Mouse (Mus musculus) hindbrain, embryonic 13.5 days (tissue): ENCODE measurements around the gene Rnasel. TPM values are rescaled to one million over a fixed set of nuclear protein-coding genes. Genes with fewer than 3 reads are reported as not detected.
A peak's percentile ranks its signal among the peaks of the same experiment; 100 is the strongest.

Source experiments
- ATAC-seq: fragments of 200-750 bp; cut with Nextera tagmentation; 2 replicates; pipeline ENCODE4 v1.8.0; 2017; ENCODE audit warnings: moderate TSS enrichment; ENCODE audit not compliant: low FRiP score
- H3K27ac ChIP-seq: fragments of 300-500 bp; sonication (generic); 2 replicates; pipeline ENCODE4 v1.5.1; 2015; ENCODE audit warnings: inconsistent platforms, mild to moderate bottlenecking, moderate library complexity
- H3K27me3 ChIP-seq: fragments of 300-500 bp; sonication (generic); 2 replicates; pipeline ENCODE4 v1.6.1; 2015; ENCODE audit warnings: mild to moderate bottlenecking, inconsistent platforms
- H3K36me3 ChIP-seq: fragments of 300-500 bp; sonication (generic); 2 replicates; pipeline ENCODE4 v1.6.1; 2015; ENCODE audit warnings: mild to moderate bottlenecking, inconsistent platforms
- H3K4me1 ChIP-seq: fragments of 300-500 bp; sonication (generic); replicated peaks from 2 replicates; pipeline ENCODE4 v1.6.1; 2015; ENCODE audit warnings: inconsistent platforms
- H3K4me2 ChIP-seq: fragments of 300-500 bp; sonication (generic); 2 replicates; pipeline ENCODE4 v1.6.1; 2015; ENCODE audit warnings: inconsistent platforms, mild to moderate bottlenecking, moderate library complexity
- H3K4me3 ChIP-seq: fragments of 300-500 bp; sonication (generic); 2 replicates; pipeline ENCODE4 v1.5.1; 2015; ENCODE audit warnings: mild to moderate bottlenecking, inconsistent platforms
- H3K9ac ChIP-seq: fragments of 300-500 bp; sonication (generic); 2 replicates; pipeline ENCODE4 v1.6.1; 2015; ENCODE audit warnings: mild to moderate bottlenecking, inconsistent platforms
- H3K9me3 ChIP-seq: fragments of 300-500 bp; sonication (generic); 2 replicates; pipeline ENCODE4 v1.6.1; 2016; ENCODE audit warnings: inconsistent platforms
- whole genome bisulfite sequencing: fragments of 180-500 bp; shearing (Covaris S2); methylation state at CpG from one replicate; pipeline ENCODE4 v1.1.7; 2015; 5-methylcytosine and 5-hydroxymethylcytosine counted together
- polyA plus RNA-seq: library from polyadenylated mRNA; unstranded; fragments of >200 nt; fragmentation: Nextera tagmentation; extraction: Ambion mirVana; gene quantifications from 2 replicates; pipeline ENCODE4 v1.2.1, GENCODE M21; 2015

Rnasel gene
- polyA plus RNA-seq: 53.7 and 53.8 TPM in 2 replicates

DNA sequence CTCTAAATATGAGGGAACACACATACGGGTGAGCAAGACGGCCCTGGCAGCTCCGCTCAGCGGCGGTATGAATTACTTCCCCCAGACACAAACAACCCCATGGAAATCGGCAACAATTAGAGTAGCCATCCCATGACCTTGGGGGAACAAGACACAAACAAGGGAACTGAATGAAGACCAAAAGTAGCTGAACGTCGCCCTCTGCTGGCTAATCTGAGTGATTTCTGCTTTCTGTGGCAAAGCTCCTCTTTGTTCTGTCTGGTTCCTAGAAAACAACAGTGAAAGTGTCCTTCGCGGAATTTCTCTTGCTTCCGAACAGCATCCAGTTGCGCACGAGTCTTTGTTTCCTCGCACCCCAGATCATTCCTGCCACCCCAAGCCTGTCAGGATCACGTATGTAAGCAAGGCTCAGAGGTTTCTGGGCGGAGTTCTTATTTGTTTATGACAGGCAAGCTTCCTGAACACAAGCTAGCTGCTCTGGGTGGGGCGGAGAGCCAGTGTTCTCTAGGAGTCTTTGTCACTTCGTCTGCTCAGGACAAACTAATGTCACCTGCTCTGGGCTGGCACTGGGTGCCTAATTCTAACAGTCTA, at the start of gene Rnasel:
Gene Rnasel, plus strand, starts transcription at position 216 of the 591 bp plus-strand sequence.
- H3K9me3 ChIP-seq: no peaks in the 10 kb centered on the region
- ATAC-seq: peak; percentile 69
- peak within 1 kb of the TSS; percentile 92 for H3K27ac ChIP-seq
- peak within 1 kb of the TSS; percentile 46 for H3K4me3 ChIP-seq
- WGBS: 4% methylated on average over 18 of the region's 18 CpGs
- H3K36me3 ChIP-seq: peaks cover 9% of the 10 kb centered on the region
- peak within 1 kb of the TSS; percentile 66 for H3K4me2 ChIP-seq
- H3K9ac ChIP-seq: peak within 1 kb of the TSS; percentile 80
- H3K4me1 ChIP-seq: peaks cover 60% of the 10 kb centered on the region
- no peaks in the 10 kb centered on the region for H3K27me3 ChIP-seq

GRCm38 (mm10) chr1:153700448-153701063, 48.7 kb upstream of the Rnasel start:
- Histone ChIP-seq H3K9ac (no peak overlapping the region), H3K4me3 (no peak overlapping the region), H3K9me3 (no peaks in the 10 kb centered on the region), H3K27ac (no peak overlapping the region), H3K4me1 (peaks cover 39% of the 10 kb centered on the region), H3K36me3 (no peaks in the 10 kb centered on the region), H3K27me3 (no peaks in the 10 kb centered on the region), H3K4me2 (no peak overlapping the region)
- 86% methylated on average over 11 of the region's 11 CpGs for WGBS
- no peak for ATAC-seq

GRCm38 (mm10) chr1:153701461-153701860, 47.8 kb upstream of the Rnasel start:
- Histone ChIP-seq H3K36me3 (no peaks in the 10 kb centered on the region), H3K9me3 (no peaks in the 10 kb centered on the region), H3K4me1 (peaks cover 39% of the 10 kb centered on the region), H3K4me2 (no peak overlapping the region), H3K4me3 (no peak overlapping the region), H3K27ac (no peak overlapping the region), H3K9ac (no peak overlapping the region), H3K27me3 (no peaks in the 10 kb centered on the region)
- WGBS: 97% methylated on average over 1 of the region's 1 CpGs
- no peak for ATAC-seq

DNA sequence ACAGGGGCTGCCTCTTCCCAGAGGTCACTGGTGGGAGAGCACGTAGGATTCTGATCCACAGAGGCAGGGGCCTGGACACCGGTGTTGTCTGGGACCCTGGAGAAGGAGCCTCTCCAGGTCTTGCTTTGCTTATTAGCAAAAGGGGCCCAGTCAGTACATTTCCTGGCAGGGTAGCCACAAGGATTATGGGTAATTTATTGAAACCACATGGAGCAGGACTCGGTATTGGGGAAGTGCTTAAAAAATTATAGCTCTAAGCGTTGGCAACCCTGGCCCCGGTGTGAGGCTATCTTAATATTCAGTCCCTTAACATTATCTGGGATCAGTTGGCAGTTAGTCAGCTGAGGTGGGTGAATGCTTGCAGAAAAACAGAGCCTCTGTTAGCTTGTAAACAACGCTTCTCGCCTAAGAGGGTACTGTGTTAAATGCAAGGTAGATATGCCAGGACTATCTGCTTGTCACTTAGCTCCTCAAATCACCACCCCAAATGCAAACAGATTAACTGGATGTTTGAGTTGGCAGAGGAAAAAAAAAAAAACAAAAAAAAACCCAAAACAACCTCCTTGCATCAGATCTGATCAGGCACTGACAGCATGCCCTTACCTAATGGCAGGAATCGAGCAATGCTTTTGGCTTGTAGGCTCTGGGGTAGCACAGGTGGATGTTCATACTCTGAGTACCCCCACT, 46.9 kb upstream of the Rnasel start:
- H3K9ac ChIP-seq: no peak overlapping the region
- H3K4me2 ChIP-seq: no peak overlapping the region
- WGBS: 84% methylated on average over 8 of the region's 8 CpGs
- H3K27ac ChIP-seq: peak overlapping the region; percentile 60; the same call in 1 of the 2 replicates
- no peaks in the 10 kb centered on the region for H3K36me3 ChIP-seq
- H3K27me3 ChIP-seq: no peaks in the 10 kb centered on the region
- no peak overlapping the region for H3K4me3 ChIP-seq
- ATAC-seq: no peak
- no peaks in the 10 kb centered on the region for H3K9me3 ChIP-seq
- H3K4me1 ChIP-seq: peaks cover 39% of the 10 kb centered on the region

DNA sequence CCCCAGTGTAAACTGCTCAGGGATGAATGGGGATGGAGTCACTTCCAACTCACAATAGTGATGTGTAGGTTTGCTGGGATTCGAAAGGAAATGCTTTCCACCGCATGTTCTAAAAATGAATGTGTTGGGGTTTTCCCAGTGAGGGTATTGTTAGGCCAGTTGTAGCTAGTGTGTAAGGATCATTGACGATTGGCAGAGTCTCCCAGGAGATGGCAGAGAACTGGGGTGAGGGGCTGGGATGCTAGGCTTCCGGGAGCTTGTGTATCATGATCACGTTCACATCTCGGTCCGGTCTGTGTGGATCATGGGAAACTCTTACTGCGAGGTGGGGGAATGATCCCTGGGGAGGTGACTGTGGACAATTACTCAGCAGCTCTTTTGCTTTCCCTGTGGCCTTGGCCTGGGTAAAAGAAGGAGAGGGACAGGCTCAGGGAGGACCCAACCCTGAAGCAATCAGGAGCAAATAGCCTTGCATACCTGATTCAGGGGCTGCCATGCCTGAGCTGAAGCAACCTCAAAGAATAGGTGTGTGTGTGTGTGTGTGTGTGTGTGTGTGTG, 46.3 kb upstream of the Rnasel start:
- Histone ChIP-seq H3K27ac (peak overlapping the region; percentile 60), H3K4me2 (no peak overlapping the region), H3K4me1 (peaks cover 39% of the 10 kb centered on the region), H3K27me3 (no peaks in the 10 kb centered on the region), H3K9me3 (no peaks in the 10 kb centered on the region), H3K4me3 (no peak overlapping the region), H3K36me3 (no peaks in the 10 kb centered on the region), H3K9ac (no peak overlapping the region)
- ATAC-seq: no peak
- 44% methylated on average over 8 of the region's 8 CpGs for WGBS

DNA sequence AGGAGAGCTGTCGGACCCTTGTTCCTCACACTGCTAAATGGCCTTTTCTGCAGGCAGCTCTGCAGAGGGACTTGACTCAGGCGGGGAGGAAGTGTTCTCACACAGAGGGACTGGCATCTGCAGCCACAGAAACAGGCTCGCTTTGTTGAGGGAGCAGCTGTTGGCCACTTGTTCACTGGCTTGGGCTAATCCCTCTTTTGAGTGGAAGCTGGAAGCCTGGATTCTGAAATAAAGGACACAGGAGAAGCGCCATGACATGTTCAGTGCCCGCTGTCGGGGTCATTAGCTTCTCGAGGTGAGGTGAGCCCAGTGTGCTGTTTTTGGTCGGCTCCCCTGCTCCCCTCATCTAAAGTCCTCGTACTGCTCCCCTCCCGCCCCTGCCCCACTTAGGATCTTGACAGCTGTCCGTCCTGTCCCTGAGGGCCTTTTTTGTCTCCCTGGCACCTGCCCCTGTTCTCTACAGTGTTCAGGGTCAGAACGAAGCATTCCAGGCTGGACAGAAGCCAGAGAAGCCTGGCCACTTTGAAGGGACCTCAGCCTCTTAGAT, 45.7 kb upstream of the Rnasel start:
- Histone ChIP-seq H3K9me3 (no peaks in the 10 kb centered on the region), H3K27me3 (no peaks in the 10 kb centered on the region), H3K9ac (no peak overlapping the region; the same call in 1 of the 2 replicates), H3K36me3 (no peaks in the 10 kb centered on the region), H3K27ac (peak overlapping the region; percentile 60), H3K4me1 (peaks cover 35% of the 10 kb centered on the region), H3K4me3 (no peak overlapping the region), H3K4me2 (peak overlapping the region; percentile 14; the same call in 1 of the 2 replicates)
- 6% methylated on average over 12 of the region's 12 CpGs for WGBS
- peak; percentile 74 for ATAC-seq

- WGBS: 17% methylated on average over 7 of the region's 7 CpGs
- H3K4me2 ChIP-seq: no peak overlapping the region
- no peak overlapping the region for H3K4me3 ChIP-seq
- H3K27me3 ChIP-seq: no peaks in the 10 kb centered on the region
- peak; percentile 46; the same call in 1 of the 2 replicates for ATAC-seq
- peaks cover 34% of the 10 kb centered on the region for H3K4me1 ChIP-seq
- H3K36me3 ChIP-seq: no peaks in the 10 kb centered on the region
- H3K9ac ChIP-seq: no peak overlapping the region
- peak overlapping the region; percentile 60; the same call in 1 of the 2 replicates for H3K27ac ChIP-seq
- H3K9me3 ChIP-seq: no peaks in the 10 kb centered on the region
These were observed 45.1 kb upstream of the Rnasel start for GRCm38 (mm10) chr1:153704174-153704573.

DNA sequence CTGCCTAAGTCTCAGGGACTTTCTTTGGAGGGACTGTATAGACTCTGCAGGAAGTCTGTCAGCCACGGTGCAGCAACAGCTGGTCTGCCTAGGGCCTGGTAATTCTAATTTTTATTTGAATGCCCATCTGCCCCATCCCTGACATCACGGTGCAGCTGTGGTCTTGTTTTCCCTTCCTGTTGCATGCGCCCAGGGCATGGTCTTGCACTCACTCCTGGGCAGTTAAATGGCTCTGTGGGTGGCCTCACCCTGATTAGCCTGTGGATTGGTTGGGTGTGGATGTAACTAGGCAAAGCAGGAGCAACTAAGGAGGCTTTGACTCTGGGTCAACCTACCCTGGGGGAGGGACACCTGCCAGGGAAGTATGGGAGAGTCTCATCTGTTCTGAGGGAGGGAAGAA, 44.2 kb upstream of the Rnasel start:
- no peaks in the 10 kb centered on the region for H3K36me3 ChIP-seq
- peaks cover 34% of the 10 kb centered on the region for H3K4me1 ChIP-seq
- no peak overlapping the region for H3K9ac ChIP-seq
- no peak overlapping the region for H3K4me2 ChIP-seq
- no peaks in the 10 kb centered on the region for H3K9me3 ChIP-seq
- 13% methylated on average over 3 of the region's 3 CpGs for WGBS
- no peak overlapping the region for H3K4me3 ChIP-seq
- no peaks in the 10 kb centered on the region for H3K27me3 ChIP-seq
- ATAC-seq: no peak
- no peak overlapping the region for H3K27ac ChIP-seq

- Histone ChIP-seq H3K4me1 (peaks cover 16% of the 10 kb centered on the region), H3K4me2 (no peak overlapping the region), H3K9me3 (no peaks in the 10 kb centered on the region), H3K27me3 (no peaks in the 10 kb centered on the region), H3K36me3 (no peaks in the 10 kb centered on the region), H3K9ac (no peak overlapping the region), H3K4me3 (no peak overlapping the region), H3K27ac (no peak overlapping the region)
- 90% methylated on average over 5 of the region's 5 CpGs for WGBS
- ATAC-seq: no peak
These were observed 40.6 kb upstream of the Rnasel start for GRCm38 (mm10) chr1:153708626-153709025.

DNA sequence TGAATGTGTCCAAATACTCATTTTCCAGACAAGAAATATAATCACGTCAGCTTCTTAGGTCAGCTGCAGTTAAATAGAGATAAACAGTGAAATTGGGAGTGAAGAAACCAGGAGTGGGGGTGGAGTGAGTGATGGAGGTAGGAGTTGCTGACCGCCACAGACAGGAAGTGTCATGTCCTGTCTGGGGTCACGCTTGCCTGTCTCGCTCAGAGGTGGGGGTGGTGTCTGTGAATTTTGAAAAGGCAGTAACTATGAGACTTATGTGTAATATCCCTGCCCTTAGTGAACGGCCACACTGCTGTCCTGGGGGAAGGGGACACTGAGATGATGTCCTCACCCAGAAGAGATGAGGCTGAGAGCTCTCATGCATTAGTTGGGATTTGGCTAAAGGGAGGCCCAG, 39.8 kb upstream of the Rnasel start:
- ATAC-seq: no peak

DNA sequence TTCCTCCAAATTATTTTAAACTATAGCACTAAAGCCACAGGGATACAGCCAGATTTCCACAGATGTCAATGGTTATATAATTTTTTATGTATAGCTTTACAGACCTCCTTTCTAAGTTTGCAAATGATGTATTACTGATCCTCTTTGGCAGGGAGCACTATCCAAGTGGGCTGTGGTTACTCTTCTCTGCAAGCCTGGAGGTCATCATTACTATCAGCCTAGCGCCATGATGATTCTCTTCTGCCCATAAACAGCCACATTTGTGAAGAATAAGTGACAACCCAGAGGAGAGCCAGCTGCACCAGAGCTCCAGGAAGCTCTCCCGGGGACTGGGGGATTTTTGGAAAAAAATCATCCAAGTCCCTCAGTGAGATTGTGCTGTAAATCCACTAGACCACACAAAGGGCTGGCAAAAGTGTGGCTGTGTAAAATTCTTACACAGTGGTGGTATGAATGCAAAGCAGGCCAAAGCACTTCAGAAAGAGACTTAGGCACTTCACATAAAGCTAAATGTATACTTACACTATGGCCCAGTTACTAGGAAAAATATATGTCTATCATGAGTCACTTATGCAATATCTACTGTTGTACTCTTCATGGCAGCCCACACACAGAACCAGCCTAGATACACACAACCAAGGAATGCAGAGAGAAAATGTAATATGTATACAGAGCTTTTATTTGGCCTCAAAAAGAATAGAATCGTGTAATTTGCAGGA, 37.5 kb upstream of the Rnasel start:
- Histone ChIP-seq H3K4me1 (no peaks in the 10 kb centered on the region), H3K4me2 (no peak overlapping the region), H3K4me3 (no peak overlapping the region), H3K36me3 (no peaks in the 10 kb centered on the region), H3K9ac (no peak overlapping the region), H3K27me3 (no peaks in the 10 kb centered on the region), H3K9me3 (no peaks in the 10 kb centered on the region), H3K27ac (no peak overlapping the region)
- ATAC-seq: no peak
- 86% methylated on average over 3 of the region's 3 CpGs for WGBS

More for the DNA sequence above, 39.8 kb upstream of the Rnasel start:
- Histone ChIP-seq H3K36me3 (no peaks in the 10 kb centered on the region), H3K4me1 (peaks cover 8% of the 10 kb centered on the region), H3K4me3 (no peak overlapping the region), H3K27ac (no peak overlapping the region), H3K9ac (no peak overlapping the region), H3K27me3 (no peaks in the 10 kb centered on the region), H3K4me2 (no peak overlapping the region), H3K9me3 (no peaks in the 10 kb centered on the region)
- 74% methylated on average over 5 of the region's 5 CpGs for WGBS

- H3K36me3 ChIP-seq: no peaks in the 10 kb centered on the region
- H3K4me2 ChIP-seq: no peak overlapping the region
- no peaks in the 10 kb centered on the region for H3K9me3 ChIP-seq
- H3K9ac ChIP-seq: no peak overlapping the region
- H3K27me3 ChIP-seq: no peaks in the 10 kb centered on the region
- no peak overlapping the region for H3K27ac ChIP-seq
- no peak for ATAC-seq
- H3K4me3 ChIP-seq: no peak overlapping the region
- WGBS: 91% methylated on average over 2 of the region's 2 CpGs
- no peaks in the 10 kb centered on the region for H3K4me1 ChIP-seq
These were observed 36.6 kb upstream of the Rnasel start for GRCm38 (mm10) chr1:153712633-153713032.
